Mouse (Mus musculus): ENCODE measurements around the gene Masp2. TPM values are rescaled to one million over a fixed set of nuclear protein-coding genes. Genes with fewer than 3 reads are reported as not detected.

Gene Masp2
- 0.44 and 0.45 TPM in 2 replicates for polyA plus RNA-seq (2016; fragmentation: Nextera tagmentation; extraction: Ambion mirVana)

- Histone ChIP-seq H3K4me1 (no peaks in the 10 kb centered on the region), H3K4me3 (no peak within 1 kb of the TSS), H3K4me2 (replicated peaks) (no peak within 1 kb of the TSS), H3K27ac (no peak within 1 kb of the TSS), H3K36me3 (peaks cover 17% of the 10 kb centered on the region), H3K27me3 (no peaks in the 10 kb centered on the region), H3K9me3 (replicated peaks) (no peaks in the 10 kb centered on the region), H3K9ac (no peak within 1 kb of the TSS)
- 93% methylated on average over 14 of the region's 14 CpGs for WGBS
- no peak for ATAC-seq (ENCODE audit: low FRiP score)
These were observed at the start of gene Masp2 for GRCm38 (mm10) chr4:148602357-148603120. Gene Masp2 (plus strand): TSS chr4:148602554.

GRCm38 (mm10) chr4:148557766-148558165 lies 44.6 kb upstream of the Masp2 start:
- peak; percentile 21; the same call in 1 of the 2 replicates for ATAC-seq (ENCODE audit: low FRiP score)
- Histone ChIP-seq H3K27ac (peak overlapping the region; percentile 94), H3K27me3 (no peaks in the 10 kb centered on the region), H3K36me3 (peaks cover 74% of the 10 kb centered on the region), H3K4me3 (peak overlapping the region; percentile 67), H3K4me2 (replicated peaks) (peak overlapping the region; percentile 67), H3K4me1 (peaks cover 10% of the 10 kb centered on the region), H3K9me3 (replicated peaks) (no peaks in the 10 kb centered on the region), H3K9ac (peak overlapping the region; percentile 78)
- 34% methylated on average over 6 of the region's 6 CpGs for WGBS

GRCm38 (mm10) chr4:148558297-148559000 lies 43.9 kb upstream of the Masp2 start, which contains the start of gene Exosc10:
Gene Exosc10 (plus strand): TSS chr4:148558429.
- peak; percentile 94 for ATAC-seq (ENCODE audit: low FRiP score)
- Histone ChIP-seq H3K4me2 (replicated peaks) (peak within 1 kb of the TSS; percentile 67), H3K9me3 (replicated peaks) (no peaks in the 10 kb centered on the region), H3K27me3 (no peaks in the 10 kb centered on the region), H3K4me1 (peaks cover 10% of the 10 kb centered on the region), H3K27ac (peak within 1 kb of the TSS; percentile 94), H3K4me3 (peak within 1 kb of the TSS; percentile 67), H3K9ac (peak within 1 kb of the TSS; percentile 78), H3K36me3 (peaks cover 74% of the 10 kb centered on the region)
- WGBS = under 1% methylated on average over 62 of the region's 63 CpGs

GRCm38 (mm10) chr4:148562676-148563075 lies 39.7 kb upstream of the Masp2 start:
- no peak overlapping the region for H3K9ac ChIP-seq
- WGBS = 94% methylated on average over 17 of the region's 17 CpGs
- H3K4me1 ChIP-seq = peaks cover 10% of the 10 kb centered on the region
- no peaks in the 10 kb centered on the region for H3K27me3 ChIP-seq
- peaks cover 79% of the 10 kb centered on the region for H3K36me3 ChIP-seq
- H3K27ac ChIP-seq = no peak overlapping the region
- no peak for ATAC-seq (ENCODE audit: low FRiP score)
- H3K4me2 ChIP-seq (replicated peaks) = no peak overlapping the region
- H3K4me3 ChIP-seq = no peak overlapping the region
- H3K9me3 ChIP-seq (replicated peaks) = no peaks in the 10 kb centered on the region

- no peak overlapping the region for H3K27ac ChIP-seq
- peaks cover 87% of the 10 kb centered on the region for H3K36me3 ChIP-seq
- ATAC-seq (ENCODE audit: low FRiP score) = no peak
- WGBS = 96% methylated on average over 12 of the region's 12 CpGs
- no peak overlapping the region for H3K4me3 ChIP-seq
- no peak overlapping the region for H3K9ac ChIP-seq
- H3K27me3 ChIP-seq = no peaks in the 10 kb centered on the region
- no peaks in the 10 kb centered on the region for H3K9me3 ChIP-seq (replicated peaks)
- no peak overlapping the region for H3K4me2 ChIP-seq (replicated peaks)
- H3K4me1 ChIP-seq = peaks cover 6% of the 10 kb centered on the region
These were observed 38.8 kb upstream of the Masp2 start for GRCm38 (mm10) chr4:148563595-148563994.

- H3K4me2 ChIP-seq (replicated peaks) = no peak overlapping the region
- H3K27me3 ChIP-seq = no peaks in the 10 kb centered on the region
- H3K36me3 ChIP-seq = peaks cover 95% of the 10 kb centered on the region
- H3K9me3 ChIP-seq (replicated peaks) = no peaks in the 10 kb centered on the region
- no peak overlapping the region for H3K27ac ChIP-seq
- H3K4me3 ChIP-seq = no peak overlapping the region
- 93% methylated on average over 10 of the region's 10 CpGs for WGBS
- ATAC-seq (ENCODE audit: low FRiP score) = no peak
- H3K4me1 ChIP-seq = no peaks in the 10 kb centered on the region
- H3K9ac ChIP-seq = no peak overlapping the region
These were observed 32.2 kb upstream of the Masp2 start for GRCm38 (mm10) chr4:148570138-148570537.

- WGBS = 95% methylated on average over 9 of the region's 9 CpGs
- H3K4me1 ChIP-seq = no peaks in the 10 kb centered on the region
- H3K4me2 ChIP-seq (replicated peaks) = no peak overlapping the region
- H3K9me3 ChIP-seq (replicated peaks) = no peaks in the 10 kb centered on the region
- H3K36me3 ChIP-seq = peaks cover 95% of the 10 kb centered on the region
- H3K27me3 ChIP-seq = no peaks in the 10 kb centered on the region
- no peak for ATAC-seq (ENCODE audit: low FRiP score)
- H3K27ac ChIP-seq = no peak overlapping the region
- no peak overlapping the region for H3K9ac ChIP-seq
- no peak overlapping the region for H3K4me3 ChIP-seq
These were observed 31.6 kb upstream of the Masp2 start for GRCm38 (mm10) chr4:148570693-148571295.

GRCm38 (mm10) chr4:148573222-148573621 lies 29.1 kb upstream of the Masp2 start:
- Histone ChIP-seq H3K36me3 (peaks cover 93% of the 10 kb centered on the region), H3K27me3 (no peaks in the 10 kb centered on the region), H3K9ac (no peak overlapping the region), H3K4me1 (no peaks in the 10 kb centered on the region), H3K9me3 (replicated peaks) (no peaks in the 10 kb centered on the region), H3K27ac (no peak overlapping the region), H3K4me3 (no peak overlapping the region), H3K4me2 (replicated peaks) (no peak overlapping the region)
- no peak for ATAC-seq (ENCODE audit: low FRiP score)
- 94% methylated on average over 7 of the region's 7 CpGs for WGBS

GRCm38 (mm10) chr4:148580765-148581164 lies 21.6 kb upstream of the Masp2 start:
- Histone ChIP-seq H3K9ac (no peak overlapping the region), H3K4me3 (no peak overlapping the region), H3K9me3 (replicated peaks) (no peaks in the 10 kb centered on the region), H3K4me2 (replicated peaks) (no peak overlapping the region), H3K4me1 (no peaks in the 10 kb centered on the region), H3K27ac (no peak overlapping the region), H3K27me3 (no peaks in the 10 kb centered on the region), H3K36me3 (peaks cover 74% of the 10 kb centered on the region)
- ATAC-seq (ENCODE audit: low FRiP score) = no peak
- WGBS = 90% methylated on average over 9 of the region's 9 CpGs

GRCm38 (mm10) chr4:148581422-148581821 lies 20.9 kb upstream of the Masp2 start:
- WGBS = 96% methylated on average over 5 of the region's 5 CpGs

GRCm38 (mm10) chr4:148583257-148583656 lies 19.1 kb upstream of the Masp2 start:
- no peaks in the 10 kb centered on the region for H3K4me1 ChIP-seq
- H3K27ac ChIP-seq = no peak overlapping the region
- no peak for ATAC-seq (ENCODE audit: low FRiP score)
- no peak overlapping the region for H3K4me3 ChIP-seq
- no peak overlapping the region for H3K4me2 ChIP-seq (replicated peaks)
- no peaks in the 10 kb centered on the region for H3K27me3 ChIP-seq
- H3K9me3 ChIP-seq (replicated peaks) = no peaks in the 10 kb centered on the region
- peaks cover 52% of the 10 kb centered on the region for H3K36me3 ChIP-seq
- H3K9ac ChIP-seq = no peak overlapping the region
- 83% methylated on average over 4 of the region's 4 CpGs for WGBS

More at GRCm38 (mm10) chr4:148581422-148581821, 20.9 kb upstream of the Masp2 start:
- no peaks in the 10 kb centered on the region for H3K27me3 ChIP-seq
- ATAC-seq (ENCODE audit: low FRiP score) = no peak
- no peak overlapping the region for H3K27ac ChIP-seq
- H3K9me3 ChIP-seq (replicated peaks) = no peaks in the 10 kb centered on the region
- no peak overlapping the region for H3K9ac ChIP-seq
- no peak overlapping the region for H3K4me3 ChIP-seq
- H3K36me3 ChIP-seq = peaks cover 68% of the 10 kb centered on the region
- no peaks in the 10 kb centered on the region for H3K4me1 ChIP-seq
- H3K4me2 ChIP-seq (replicated peaks) = no peak overlapping the region

- Histone ChIP-seq H3K4me2 (replicated peaks) (no peak overlapping the region), H3K27me3 (no peaks in the 10 kb centered on the region), H3K9ac (no peak overlapping the region), H3K27ac (no peak overlapping the region), H3K9me3 (replicated peaks) (no peaks in the 10 kb centered on the region), H3K4me3 (no peak overlapping the region), H3K4me1 (peaks cover 4% of the 10 kb centered on the region), H3K36me3 (peaks cover 18% of the 10 kb centered on the region)
- 89% methylated on average over 9 of the region's 9 CpGs for WGBS
- no peak for ATAC-seq (ENCODE audit: low FRiP score)
These were observed 15.7 kb upstream of the Masp2 start for GRCm38 (mm10) chr4:148586648-148587047.

All from hindbrain, embryonic 12.5 days (tissue).